Mouse (Mus musculus) forebrain, postnatal 0 days (tissue): Measurements from ENCODE around the gene Cyth3. TPM values are rescaled to one million over a fixed set of nuclear protein-coding genes. Genes with fewer than 3 reads are reported as not detected.

Experiments
- ATAC-seq: fragments of 200-750 bp; cut with Nextera tagmentation; 2 replicates; pipeline ENCODE4 v1.8.0; 2017; ENCODE audit warnings: mild to moderate bottlenecking, moderate library complexity
- DNase-seq: peaks from one replicate; pipeline ENCODE4 v3.0.0-alpha.2; 2015
- H3K27ac ChIP-seq: fragments of 300-500 bp; sonication (generic); 2 replicates; pipeline ENCODE4 v1.5.1; 2014; ENCODE audit warnings: low read depth, mild to moderate bottlenecking, antibody characterized with exemption, low read length, moderate library complexity, mixed read lengths
- H3K27me3 ChIP-seq: fragments of 300-500 bp; sonication (generic); 2 replicates; pipeline ENCODE4 v1.6.1; 2014; ENCODE audit warnings: mild to moderate bottlenecking, low read length, mixed read lengths; ENCODE audit not compliant: insufficient read depth
- H3K36me3 ChIP-seq: fragments of 300-500 bp; sonication (generic); 2 replicates; pipeline ENCODE4 v1.6.1; 2014; ENCODE audit warnings: mild to moderate bottlenecking, moderate library complexity; ENCODE audit not compliant: insufficient read depth
- H3K4me1 ChIP-seq: fragments of 300-500 bp; sonication (generic); 2 replicates; pipeline ENCODE4 v1.6.1; 2014; ENCODE audit warnings: antibody characterized with exemption; ENCODE audit not compliant: insufficient read depth
- H3K4me2 ChIP-seq: fragments of 300-500 bp; sonication (generic); 2 replicates; pipeline ENCODE4 v1.6.1; 2014; ENCODE audit warnings: low read depth, mild to moderate bottlenecking, moderate library complexity
- H3K4me3 ChIP-seq: fragments of 300-500 bp; sonication (generic); 2 replicates; pipeline ENCODE4 v1.5.1; 2014; ENCODE audit warnings: low read depth, low read length, mixed read lengths
- H3K9ac ChIP-seq: fragments of 300-500 bp; sonication (generic); 2 replicates; pipeline ENCODE4 v1.6.1; 2014; ENCODE audit warnings: mild to moderate bottlenecking
- H3K9me3 ChIP-seq: fragments of 300-500 bp; sonication (generic); 2 replicates; pipeline ENCODE4 v1.6.1; 2016; ENCODE audit warnings: low read length
- CTCF ChIP-seq: sonication (generic); IDR thresholded peaks from 2 replicates; pipeline ENCODE4 v1.5.1; 2016; ENCODE audit warnings: antibody characterized with exemption, control low read depth, low read depth
- WGBS: fragments of 180-500 bp; shearing (Covaris S2); extraction: QIAGEN DNeasy Blood & Tissue Kit; methylation state at CpG from one replicate; pipeline ENCODE4 v1.1.7; 2014; 5-methylcytosine and 5-hydroxymethylcytosine counted together
- polyA plus RNA-seq: library from polyadenylated mRNA; unstranded; fragments of >200 nt; fragmentation: Nextera tagmentation; extraction: Ambion mirVana; gene quantifications from 2 replicates; pipeline ENCODE4 v1.2.1, GENCODE M21; 2015
- total RNA-seq: library from RNA; depleted of rRNA; stranded (reverse); fragments of >200 nt; gene quantifications from 2 replicates; pipeline ENCODE4 v1.2.3, GENCODE M21; 2014

The Cyth3 gene
- total and polyA plus RNA-seq, 2 experiments from 2014 or later = 42.5 to 63.4 TPM

DNA sequence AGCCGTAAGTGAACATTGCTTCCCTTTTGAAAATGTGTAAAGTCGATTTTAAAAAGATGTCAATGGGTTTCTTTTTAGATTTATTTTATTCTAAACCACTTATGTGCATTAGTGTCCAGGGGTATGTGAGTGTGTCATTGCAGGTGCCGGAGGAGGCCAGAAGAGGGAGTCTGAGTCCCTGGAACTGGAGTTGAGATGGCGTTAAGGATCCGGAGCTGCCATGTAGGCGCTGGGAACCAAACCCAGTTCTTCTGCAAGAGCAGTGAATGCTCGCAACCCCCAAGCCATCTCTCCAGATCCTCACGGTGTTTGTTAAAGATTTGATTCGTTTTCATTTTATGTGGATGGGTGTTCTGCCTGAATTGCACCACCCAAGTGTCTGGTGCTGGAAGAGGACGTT lies 39.2 kb upstream of the Cyth3 start:
- Histone ChIP-seq H3K4me1 (no peaks in the 10 kb centered on the region), H3K27me3 (no peaks in the 10 kb centered on the region), H3K4me3 (no peak overlapping the region), H3K9me3 (no peaks in the 10 kb centered on the region), H3K9ac (no peak overlapping the region), H3K4me2 (no peak overlapping the region), H3K36me3 (no peaks in the 10 kb centered on the region), H3K27ac (no peak overlapping the region)
- no peak for TF ChIP-seq CTCF
- WGBS = 93% methylated on average over 10 of the region's 10 CpGs
- DNase-seq (no peak), ATAC-seq (no peak)

GRCm38 (mm10) chr5:143584982-143585381 lies 37.3 kb upstream of the Cyth3 start:
- Histone ChIP-seq H3K9ac (no peak overlapping the region), H3K36me3 (no peaks in the 10 kb centered on the region), H3K27ac (no peak overlapping the region), H3K4me2 (no peak overlapping the region), H3K9me3 (no peaks in the 10 kb centered on the region), H3K27me3 (no peaks in the 10 kb centered on the region), H3K4me3 (no peak overlapping the region), H3K4me1 (no peaks in the 10 kb centered on the region)
- WGBS = 89% methylated on average over 5 of the region's 5 CpGs
- no peak for TF ChIP-seq CTCF
- DNase-seq (no peak), ATAC-seq (no peak)

GRCm38 (mm10) chr5:143586386-143586785 lies 35.9 kb upstream of the Cyth3 start:
- H3K36me3 ChIP-seq = no peaks in the 10 kb centered on the region
- H3K27me3 ChIP-seq = no peaks in the 10 kb centered on the region
- ATAC-seq (no peak), DNase-seq (no peak)
- H3K9ac ChIP-seq = no peak overlapping the region
- no peak overlapping the region for H3K4me2 ChIP-seq
- WGBS = 89% methylated on average over 8 of the region's 8 CpGs
- H3K4me1 ChIP-seq = no peaks in the 10 kb centered on the region
- H3K4me3 ChIP-seq = no peak overlapping the region
- H3K27ac ChIP-seq = no peak overlapping the region
- no peaks in the 10 kb centered on the region for H3K9me3 ChIP-seq
- TF ChIP-seq CTCF = no peak

- H3K27ac ChIP-seq = no peak overlapping the region
- WGBS = 13% methylated on average over 17 of the region's 17 CpGs
- peak; percentile 50; the same call in 1 of the 2 replicates for ATAC-seq
Measured at GRCm38 (mm10) chr5:143589108-143589507, 33.1 kb upstream of the Cyth3 start.

DNA sequence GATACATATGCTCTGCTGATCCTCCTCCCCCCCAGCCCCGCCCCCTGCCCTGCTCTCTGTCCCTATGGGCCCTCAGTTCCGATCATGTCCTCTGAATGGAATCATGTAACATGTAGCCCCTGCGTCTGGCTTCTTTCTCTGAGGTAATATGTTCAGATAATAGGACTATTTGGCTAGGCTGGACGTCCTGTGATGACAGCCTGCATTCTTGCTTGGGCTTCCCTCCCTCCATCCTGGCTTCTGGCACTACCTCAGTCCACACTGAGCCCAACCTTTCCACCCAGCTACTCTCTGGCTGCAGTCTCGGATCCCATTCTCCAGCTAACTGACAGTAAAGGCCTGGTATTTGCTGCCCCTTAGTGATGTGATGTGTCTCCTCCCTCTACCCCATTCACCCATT lies 29.3 kb upstream of the Cyth3 start:
- H3K4me3 ChIP-seq = no peak overlapping the region
- H3K36me3 ChIP-seq = no peaks in the 10 kb centered on the region
- no peak overlapping the region for H3K9ac ChIP-seq
- no peaks in the 10 kb centered on the region for H3K27me3 ChIP-seq
- no peak overlapping the region for H3K27ac ChIP-seq
- no peaks in the 10 kb centered on the region for H3K4me1 ChIP-seq
- ATAC-seq (no peak), DNase-seq (no peak)
- H3K4me2 ChIP-seq = no peak overlapping the region
- no peak for TF ChIP-seq CTCF
- no peaks in the 10 kb centered on the region for H3K9me3 ChIP-seq
- WGBS = 72% methylated on average over 5 of the region's 5 CpGs

More at GRCm38 (mm10) chr5:143589108-143589507, 33.1 kb upstream of the Cyth3 start:
- H3K36me3 ChIP-seq = no peaks in the 10 kb centered on the region
- no peak overlapping the region for H3K4me3 ChIP-seq
- no peak overlapping the region for H3K9ac ChIP-seq
- TF ChIP-seq CTCF = no peak
- no peaks in the 10 kb centered on the region for H3K27me3 ChIP-seq
- no peak overlapping the region for H3K4me2 ChIP-seq
- H3K9me3 ChIP-seq = no peaks in the 10 kb centered on the region
- peak; percentile 44 for DNase-seq
- H3K4me1 ChIP-seq = no peaks in the 10 kb centered on the region

DNA sequence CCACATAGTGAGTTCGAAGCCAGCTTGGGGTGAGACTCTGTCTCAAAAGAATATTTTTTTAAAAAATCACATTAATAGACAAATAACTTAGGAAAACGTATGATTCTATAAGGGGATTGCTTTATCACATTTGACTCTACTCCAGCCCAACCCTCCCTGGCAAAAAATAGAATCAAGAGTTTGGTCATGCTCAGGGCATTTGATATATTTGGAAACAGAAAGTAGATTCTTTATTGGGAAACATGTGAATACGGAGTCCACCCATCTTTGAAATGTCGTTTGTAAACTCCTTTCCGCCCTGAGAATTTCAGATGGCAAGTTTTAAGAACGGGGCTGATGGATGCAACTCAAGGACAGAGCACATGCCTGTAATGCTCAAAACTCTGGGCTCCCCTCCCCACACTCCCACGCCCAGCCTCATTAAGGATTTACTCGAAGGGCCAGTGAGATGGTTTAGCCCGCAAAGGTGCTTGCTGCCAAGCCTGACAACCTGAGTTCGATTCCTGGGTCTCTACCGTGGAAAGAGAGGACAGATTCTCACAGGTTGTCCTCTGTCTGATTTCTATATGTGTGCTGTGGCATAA lies 28.6 kb upstream of the Cyth3 start:
- WGBS = 88% methylated on average over 11 of the region's 11 CpGs
- DNase-seq = no peak
- Histone ChIP-seq H3K9ac (no peak overlapping the region), H3K9me3 (no peaks in the 10 kb centered on the region), H3K4me2 (no peak overlapping the region), H3K4me3 (no peak overlapping the region), H3K27ac (no peak overlapping the region), H3K4me1 (no peaks in the 10 kb centered on the region), H3K27me3 (no peaks in the 10 kb centered on the region), H3K36me3 (no peaks in the 10 kb centered on the region)
- ATAC-seq = no peak
- no peak for TF ChIP-seq CTCF

GRCm38 (mm10) chr5:143594291-143595065 lies 27.8 kb upstream of the Cyth3 start:
- Histone ChIP-seq H3K4me3 (no peak overlapping the region), H3K9ac (no peak overlapping the region), H3K4me2 (no peak overlapping the region), H3K36me3 (no peaks in the 10 kb centered on the region), H3K27me3 (no peaks in the 10 kb centered on the region), H3K27ac (no peak overlapping the region), H3K4me1 (no peaks in the 10 kb centered on the region), H3K9me3 (no peaks in the 10 kb centered on the region)
- WGBS = 81% methylated on average over 3 of the region's 3 CpGs
- DNase-seq (no peak), ATAC-seq (no peak)
- no peak for TF ChIP-seq CTCF
